Mouse (Mus musculus): ENCODE results near the gene Ttc16. TPM values are rescaled to one million over a fixed set of nuclear protein-coding genes. Genes with fewer than 3 reads are reported as not detected.

Ttc16 gene
- total RNA-seq, 1 experiment from 2014 or later: not detected

DNA sequence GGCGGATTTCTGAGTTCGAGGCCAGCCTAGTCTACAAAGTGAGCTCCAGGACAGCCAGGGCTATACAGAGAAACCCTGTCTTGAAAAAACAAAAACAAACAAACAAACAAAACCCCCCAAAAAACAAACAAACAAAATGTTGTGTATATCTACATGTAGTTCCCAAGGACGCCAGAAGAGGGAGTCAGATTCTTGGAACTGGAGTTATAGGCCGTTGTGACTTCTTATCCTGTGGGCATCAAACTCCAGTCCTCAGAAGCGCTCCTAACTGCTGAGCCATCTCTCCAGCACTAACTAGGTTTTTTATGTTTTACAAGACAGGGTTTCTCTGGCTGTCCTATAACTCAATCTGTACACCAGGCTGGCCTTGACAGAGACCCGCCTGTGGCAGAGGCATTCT is 11.7 kb upstream of the Ttc16 start:
- ATAC-seq (replicated peaks; ENCODE audit: insufficient number of reproducible peaks, low FRiP score, low TSS enrichment, poor library complexity, severe bottlenecking): no peak

DNA sequence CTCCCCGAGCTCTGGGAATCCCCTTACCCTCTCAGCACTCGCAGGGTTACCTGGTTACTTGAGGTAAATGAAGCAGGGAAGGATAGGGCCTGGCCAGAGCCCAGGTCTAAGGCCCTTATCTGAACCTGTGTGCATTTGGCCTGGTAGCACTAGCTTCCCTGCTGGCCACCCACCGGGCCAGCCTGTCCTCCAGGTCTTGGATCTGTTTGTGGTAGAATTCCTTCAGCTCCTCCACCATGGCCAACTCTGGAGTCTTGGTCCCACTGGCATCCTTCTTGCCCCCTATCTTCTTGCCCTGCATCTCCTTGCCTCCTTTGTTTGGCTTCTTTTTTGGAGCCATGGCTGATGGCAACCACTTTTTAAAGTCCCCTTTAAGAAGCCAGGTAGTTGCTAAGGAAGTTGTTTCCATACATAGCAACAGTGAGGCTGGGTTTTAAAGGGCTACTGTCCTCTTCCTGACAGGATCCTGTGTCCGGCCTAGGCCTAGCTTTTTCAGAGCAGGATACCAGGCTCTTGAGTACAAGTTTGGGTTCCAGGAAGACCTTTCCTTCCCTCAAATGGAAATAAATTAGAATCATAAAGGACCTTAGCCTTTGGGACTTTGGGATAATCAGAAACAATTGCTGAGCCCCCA is 8.7 kb upstream of the Ttc16 start, which contains the start of gene Cfap157:
Cfap157 (minus strand) TSS at position 381 of the 634 bp plus-strand sequence.
- ATAC-seq (replicated peaks; ENCODE audit: insufficient number of reproducible peaks, low FRiP score, low TSS enrichment, poor library complexity, severe bottlenecking): no peak

DNA sequence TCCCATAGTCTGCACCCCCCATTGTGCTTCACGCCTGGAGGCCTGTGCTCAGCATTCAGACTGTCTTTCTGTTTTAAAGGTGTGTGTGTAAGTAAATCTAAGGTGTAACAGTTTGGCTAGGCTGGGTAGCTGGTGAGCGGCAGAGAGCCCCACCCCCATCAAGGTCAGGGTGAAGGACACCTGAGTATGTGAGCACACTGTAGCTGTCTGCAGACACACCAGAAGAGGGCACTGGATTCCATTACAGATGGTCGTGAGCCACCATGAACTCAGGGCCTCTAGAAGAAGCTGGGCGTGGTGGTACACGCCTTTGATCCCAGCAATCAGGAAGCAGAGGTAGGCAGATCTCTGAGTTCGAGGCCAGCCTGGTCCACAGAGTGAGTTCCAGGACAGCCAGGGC is 6.3 kb upstream of the Ttc16 start:
- ATAC-seq (replicated peaks; ENCODE audit: insufficient number of reproducible peaks, low FRiP score, low TSS enrichment, poor library complexity, severe bottlenecking): no peak

DNA sequence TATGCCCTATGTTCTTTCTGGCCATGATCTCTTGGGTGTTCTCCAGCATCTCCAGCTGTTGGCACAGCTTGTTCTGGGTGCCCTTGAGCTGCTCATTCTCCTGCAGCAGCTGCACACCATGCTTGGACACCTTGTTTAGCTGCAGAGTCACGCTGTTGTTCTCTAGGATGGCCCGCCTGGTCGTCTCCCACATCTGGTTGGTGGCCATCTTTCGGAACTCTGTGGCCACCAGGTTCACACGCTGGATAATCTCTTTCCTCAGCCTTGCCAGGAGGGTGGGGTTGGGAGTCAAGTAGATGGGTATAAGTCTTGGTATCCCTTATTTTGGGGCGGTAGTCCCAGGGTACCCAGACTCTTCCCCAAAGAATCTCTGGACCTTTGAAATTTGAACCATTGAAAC is 4.3 kb upstream of the Ttc16 start:
- ATAC-seq (replicated peaks; ENCODE audit: insufficient number of reproducible peaks, low FRiP score, low TSS enrichment, poor library complexity, severe bottlenecking): no peak

DNA sequence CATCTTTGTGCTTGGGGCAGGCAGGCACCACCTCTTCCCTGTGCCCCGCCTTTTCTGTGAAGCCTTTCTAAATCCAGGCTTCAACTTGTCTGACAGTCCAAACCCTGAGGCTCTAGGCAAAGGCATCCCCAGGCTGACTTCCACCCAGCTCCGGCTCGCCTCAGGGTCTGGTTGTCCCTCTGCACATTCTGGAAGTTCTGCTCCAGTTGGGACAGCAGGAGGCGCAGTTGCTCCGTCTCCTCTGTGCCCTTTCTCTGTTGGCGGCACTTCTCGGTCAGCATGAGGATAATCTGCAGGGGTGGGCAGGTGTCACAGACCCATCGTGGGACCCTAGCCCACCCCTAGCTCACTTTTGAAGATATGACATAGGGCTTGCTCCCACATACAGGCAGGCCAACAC is 3.7 kb upstream of the Ttc16 start:
- no peak for ATAC-seq (replicated peaks; ENCODE audit: insufficient number of reproducible peaks, low FRiP score, low TSS enrichment, poor library complexity, severe bottlenecking)

DNA sequence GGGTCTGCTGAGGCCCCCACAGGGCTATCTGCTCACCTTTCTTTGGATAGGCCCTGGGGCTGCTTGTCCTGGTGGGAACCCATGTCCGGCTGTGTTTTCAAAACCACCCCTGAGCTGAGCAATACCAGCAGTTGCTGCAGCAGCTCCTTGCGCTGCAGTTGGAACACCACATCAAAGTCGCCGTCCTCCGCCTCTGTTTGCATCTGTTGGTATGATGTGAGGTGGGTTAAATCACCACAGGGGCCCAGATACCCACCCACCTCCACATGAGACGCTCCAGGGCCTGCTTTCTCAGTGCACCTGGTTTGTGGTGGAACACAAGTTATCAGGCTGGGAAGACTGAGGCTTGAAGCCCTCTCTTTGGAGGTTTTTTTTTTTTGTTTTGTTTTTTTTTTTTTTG is 2.6 kb upstream of the Ttc16 start:
- ATAC-seq (replicated peaks; ENCODE audit: insufficient number of reproducible peaks, low FRiP score, low TSS enrichment, poor library complexity, severe bottlenecking): no peak

DNA sequence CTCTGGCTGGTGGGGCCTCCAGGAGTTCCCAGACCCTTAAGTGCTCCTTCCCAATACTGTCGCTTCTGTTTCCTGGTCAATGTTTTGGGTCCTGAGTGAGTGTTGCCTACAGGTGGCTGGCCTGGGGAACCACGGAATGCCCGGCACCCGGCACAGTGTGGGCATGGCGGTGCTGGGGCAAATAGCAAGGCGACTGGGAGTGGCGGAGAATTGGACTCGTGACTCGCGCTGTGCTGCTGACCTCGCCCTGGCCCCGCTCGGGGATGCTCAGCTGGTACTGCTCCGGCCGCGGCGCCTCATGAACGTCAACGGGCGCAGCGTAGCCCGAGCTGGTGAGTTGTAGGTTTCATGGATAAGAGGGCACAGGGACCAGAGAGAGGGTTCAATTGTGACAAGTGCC is 759 bp upstream of the Ttc16 start:
- no peak for ATAC-seq (replicated peaks; ENCODE audit: insufficient number of reproducible peaks, low FRiP score, low TSS enrichment, poor library complexity, severe bottlenecking)

DNA sequence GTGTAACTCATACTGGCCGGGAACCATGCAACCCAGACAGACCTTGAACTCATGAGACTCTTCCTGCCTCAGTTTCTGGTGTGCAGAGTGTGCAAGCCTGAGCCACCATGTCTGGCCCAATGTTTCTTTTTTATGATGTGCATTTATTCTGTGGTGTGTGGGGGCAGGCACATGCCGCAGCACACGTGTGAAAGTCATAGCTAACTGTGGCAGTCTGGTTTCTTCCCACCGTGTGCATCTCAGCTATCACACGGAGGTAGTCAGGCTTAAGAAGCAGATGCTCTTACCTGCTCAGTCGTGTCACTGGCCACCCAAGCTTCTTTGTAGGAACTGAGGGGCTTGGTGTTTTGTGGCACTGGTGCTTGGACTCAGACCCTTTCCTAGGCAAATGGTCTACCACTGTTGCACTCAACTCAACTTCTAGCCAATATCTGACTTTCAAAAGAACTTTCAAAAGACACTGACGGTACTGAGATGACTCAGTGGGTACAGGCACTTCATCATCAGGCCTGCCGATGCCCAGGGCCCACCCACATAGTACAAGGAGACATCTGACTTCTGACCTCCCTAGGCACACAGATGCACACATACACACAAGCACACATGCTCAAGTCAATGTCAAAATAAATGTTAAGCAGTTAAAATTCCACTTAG is 2.7 kb downstream of the Ttc16 start:
- ATAC-seq (replicated peaks; ENCODE audit: insufficient number of reproducible peaks, low FRiP score, low TSS enrichment, poor library complexity, severe bottlenecking): no peak

DNA sequence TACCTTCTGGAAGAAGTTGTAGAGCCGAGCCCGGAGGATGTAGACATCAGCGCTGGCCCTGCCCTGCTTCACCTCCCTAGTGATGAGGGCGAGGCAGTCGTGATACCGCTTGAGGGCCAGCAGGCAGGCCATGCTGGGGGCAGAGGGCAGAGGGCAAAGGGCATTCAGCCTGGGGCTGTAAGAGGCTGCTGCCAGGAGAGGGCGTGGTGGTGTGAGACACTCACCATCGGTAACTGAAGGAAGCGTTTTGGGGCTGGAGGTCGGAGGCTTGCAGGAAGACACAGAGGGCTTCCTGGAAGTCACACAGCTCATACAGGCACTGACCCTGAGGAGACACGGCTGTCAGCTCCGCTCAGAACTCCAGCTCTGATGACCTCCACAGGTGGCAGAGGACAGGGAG is 3.5 kb downstream of the Ttc16 start:
- no peak for ATAC-seq (replicated peaks; ENCODE audit: insufficient number of reproducible peaks, low FRiP score, low TSS enrichment, poor library complexity, severe bottlenecking)

DNA sequence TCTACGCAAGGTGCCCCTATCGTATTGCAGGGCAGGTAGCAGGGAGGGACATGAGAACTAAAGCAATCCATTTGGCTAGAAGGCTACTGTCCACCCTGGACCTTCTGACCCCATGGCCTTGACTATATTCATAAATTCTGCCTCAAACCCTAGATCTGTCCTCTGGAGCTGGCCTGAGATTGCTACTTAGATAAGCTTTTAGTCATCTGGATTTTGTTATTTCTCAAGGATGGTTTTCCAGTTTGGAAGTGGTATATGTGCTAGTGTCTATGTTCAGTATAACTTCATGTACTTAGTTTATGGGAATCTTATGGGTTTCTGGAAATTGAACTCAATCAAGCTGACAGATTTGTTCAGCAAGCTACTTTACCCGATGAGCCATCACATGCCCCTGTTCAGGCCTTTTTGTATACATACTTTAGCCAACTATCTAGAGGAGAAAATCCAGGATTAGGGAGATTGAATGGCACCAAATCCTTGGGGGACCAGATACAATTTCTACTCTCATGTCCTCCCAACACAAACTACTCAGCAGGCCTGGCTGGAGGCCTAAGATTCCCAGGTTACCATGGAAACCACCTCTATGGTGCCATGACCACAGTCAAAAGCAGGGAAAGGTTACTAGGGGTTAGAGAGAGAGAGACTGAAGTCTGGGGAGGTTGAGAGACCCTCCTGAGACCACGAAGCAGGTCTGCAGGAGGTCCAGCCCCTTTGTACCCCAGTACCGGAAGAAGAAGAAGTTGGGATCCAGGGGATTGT is 5.9 kb downstream of the Ttc16 start:
- ATAC-seq (replicated peaks; ENCODE audit: insufficient number of reproducible peaks, low FRiP score, low TSS enrichment, poor library complexity, severe bottlenecking): no peak

DNA sequence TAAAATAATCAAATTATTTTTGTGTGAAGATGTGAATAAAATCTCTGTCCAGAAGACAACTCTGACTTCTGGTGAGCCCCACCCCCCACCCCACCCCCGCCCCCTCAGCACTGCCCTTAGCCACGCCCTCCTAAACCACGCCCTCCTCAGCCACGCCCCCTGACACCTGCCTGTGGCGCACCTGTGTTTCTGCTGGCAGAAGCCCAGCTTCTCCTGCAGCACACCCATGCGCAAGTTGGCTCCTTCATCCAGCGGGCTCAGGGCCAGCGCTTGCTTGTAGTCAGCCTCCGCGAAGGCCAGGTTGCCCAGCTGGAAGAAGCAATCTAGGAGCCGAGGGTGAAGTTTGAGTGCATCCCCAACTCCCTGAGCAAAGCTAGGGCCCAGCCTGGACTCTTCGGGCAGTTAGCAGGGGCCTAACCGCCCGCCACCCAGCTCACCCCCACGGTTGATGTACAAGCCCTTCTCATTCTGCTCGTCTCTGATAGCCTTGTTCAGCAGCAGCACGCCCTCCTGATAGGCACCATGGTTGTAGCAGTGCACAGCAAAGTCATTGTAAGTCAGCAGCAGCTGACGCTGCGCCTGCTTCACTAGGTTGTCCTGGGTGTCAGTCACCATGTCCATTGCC is 6.7 kb downstream of the Ttc16 start:
- ATAC-seq (replicated peaks; ENCODE audit: insufficient number of reproducible peaks, low FRiP score, low TSS enrichment, poor library complexity, severe bottlenecking): no peak

DNA sequence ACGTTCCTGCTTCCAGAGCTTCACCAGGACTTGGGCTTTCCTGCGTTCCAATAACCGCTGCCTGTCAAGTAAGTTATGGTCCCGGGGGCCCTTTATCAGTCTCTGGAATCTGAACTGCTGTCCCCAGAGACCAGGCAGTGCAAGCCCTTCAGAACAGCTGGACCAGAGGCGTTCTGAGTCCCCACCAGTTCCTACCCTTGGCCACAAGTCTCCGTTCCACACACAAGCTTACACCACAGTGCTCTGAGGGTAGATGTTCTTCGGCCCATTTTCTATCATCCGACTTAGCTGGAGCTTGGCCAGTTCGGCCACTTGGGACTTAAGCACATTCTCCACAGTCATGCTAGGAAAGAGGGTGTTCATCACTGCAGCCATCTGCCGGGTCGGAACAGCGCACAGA is 8.2 kb downstream of the Ttc16 start:
- ATAC-seq (replicated peaks; ENCODE audit: insufficient number of reproducible peaks, low FRiP score, low TSS enrichment, poor library complexity, severe bottlenecking): no peak

DNA sequence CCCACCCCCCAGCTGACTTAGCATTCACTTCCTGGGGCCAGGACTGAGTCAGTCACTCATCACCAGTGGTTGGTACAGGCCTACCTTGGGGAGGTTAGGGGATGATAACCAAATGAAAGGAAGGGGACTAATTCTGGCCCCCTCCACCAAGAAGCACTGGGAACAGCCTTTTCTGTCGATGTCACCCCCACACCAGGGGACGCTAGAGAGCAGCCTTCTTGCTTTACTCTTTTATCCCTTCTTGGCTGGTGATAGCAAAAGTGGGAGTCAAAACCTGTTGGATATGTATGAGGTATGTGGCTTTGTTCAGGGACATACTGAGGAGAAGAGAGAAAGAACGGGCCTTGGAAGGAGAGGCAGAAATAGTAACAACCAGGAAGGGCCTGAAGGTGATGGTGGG is 12.1 kb downstream of the Ttc16 start:
- ATAC-seq (replicated peaks; ENCODE audit: insufficient number of reproducible peaks, low FRiP score, low TSS enrichment, poor library complexity, severe bottlenecking): no peak

DNA sequence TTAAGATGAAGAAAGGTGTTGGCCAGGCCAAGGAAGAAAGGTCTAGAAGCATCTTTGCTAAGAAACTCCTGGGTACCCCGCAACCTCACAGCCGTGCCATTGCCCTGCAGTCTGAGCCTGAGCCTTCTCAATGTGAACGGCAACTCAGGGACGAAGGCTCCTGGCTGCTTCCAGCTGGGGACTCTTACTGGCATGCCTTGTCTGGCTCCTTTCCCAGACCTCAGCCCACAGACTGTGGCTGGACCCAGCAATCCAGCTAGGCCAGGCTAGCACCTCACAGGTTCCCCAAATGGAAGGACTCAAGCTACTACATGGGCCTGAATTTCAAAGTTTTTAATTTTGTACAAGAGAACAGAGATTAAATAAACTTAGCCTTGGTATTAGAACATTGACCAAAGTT is 13.6 kb downstream of the Ttc16 start:
- no peak for ATAC-seq (replicated peaks; ENCODE audit: insufficient number of reproducible peaks, low FRiP score, low TSS enrichment, poor library complexity, severe bottlenecking)

DNA sequence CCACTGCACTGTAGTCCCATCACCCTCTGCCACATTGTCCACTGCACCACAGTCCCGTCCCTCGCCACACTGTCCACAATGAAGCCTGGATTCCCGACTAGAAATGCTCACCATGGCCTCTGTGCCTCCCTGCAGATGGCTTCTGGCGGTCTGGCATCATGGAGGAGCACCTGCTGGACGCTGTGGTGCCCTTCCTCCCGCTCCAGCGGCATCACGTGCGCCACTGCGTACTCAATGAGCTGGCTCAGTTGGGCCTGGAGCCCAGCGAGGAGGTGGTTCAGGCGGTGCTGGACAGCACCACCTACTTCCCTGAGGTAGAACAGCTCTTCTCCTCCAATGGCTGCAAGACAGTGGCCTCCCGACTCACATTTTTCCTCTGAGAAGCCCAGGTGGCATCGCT is 14.1 kb downstream of the Ttc16 start:
- ATAC-seq (replicated peaks; ENCODE audit: insufficient number of reproducible peaks, low FRiP score, low TSS enrichment, poor library complexity, severe bottlenecking): no peak

DNA sequence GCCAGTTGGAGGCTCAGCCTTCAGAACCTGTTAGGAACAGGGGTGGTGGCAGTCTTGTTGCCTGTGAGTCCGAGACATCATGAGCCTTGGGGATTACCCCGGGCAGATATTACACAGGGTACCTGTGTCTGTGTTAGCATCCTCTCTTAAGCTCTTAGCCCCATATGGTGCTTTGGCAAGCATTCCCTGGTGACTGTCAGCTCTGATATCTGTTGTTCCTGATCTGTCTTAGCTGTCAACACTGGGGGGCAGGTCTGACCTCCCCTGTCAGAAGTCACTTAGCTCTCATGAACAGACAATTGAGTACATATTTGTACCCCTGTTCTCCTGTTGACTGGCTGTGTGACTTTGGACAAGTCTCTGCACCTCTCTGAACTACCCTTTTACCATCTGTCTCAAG is 16.4 kb downstream of the Ttc16 start:
- ATAC-seq (replicated peaks; ENCODE audit: insufficient number of reproducible peaks, low FRiP score, low TSS enrichment, poor library complexity, severe bottlenecking): no peak

DNA sequence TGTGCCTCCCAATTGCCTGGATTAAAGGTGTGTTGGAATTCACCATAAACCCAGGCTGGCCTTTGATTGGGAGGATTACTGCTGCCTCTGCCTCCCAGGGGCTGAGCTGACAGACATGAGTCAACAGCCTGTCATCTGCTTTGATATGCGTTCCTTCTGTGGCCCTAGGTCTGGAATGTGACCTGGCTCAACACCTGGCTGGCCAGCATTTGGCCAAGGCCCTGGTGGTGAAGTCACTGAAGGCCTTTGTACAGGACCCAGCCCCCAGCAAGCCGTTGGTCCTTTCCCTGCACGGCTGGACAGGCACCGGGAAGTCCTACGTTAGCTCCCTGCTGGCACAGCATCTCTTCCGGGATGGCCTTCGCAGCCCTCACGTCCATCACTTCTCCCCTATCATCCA is 16.9 kb downstream of the Ttc16 start:
- no peak for ATAC-seq (replicated peaks; ENCODE audit: insufficient number of reproducible peaks, low FRiP score, low TSS enrichment, poor library complexity, severe bottlenecking)

DNA sequence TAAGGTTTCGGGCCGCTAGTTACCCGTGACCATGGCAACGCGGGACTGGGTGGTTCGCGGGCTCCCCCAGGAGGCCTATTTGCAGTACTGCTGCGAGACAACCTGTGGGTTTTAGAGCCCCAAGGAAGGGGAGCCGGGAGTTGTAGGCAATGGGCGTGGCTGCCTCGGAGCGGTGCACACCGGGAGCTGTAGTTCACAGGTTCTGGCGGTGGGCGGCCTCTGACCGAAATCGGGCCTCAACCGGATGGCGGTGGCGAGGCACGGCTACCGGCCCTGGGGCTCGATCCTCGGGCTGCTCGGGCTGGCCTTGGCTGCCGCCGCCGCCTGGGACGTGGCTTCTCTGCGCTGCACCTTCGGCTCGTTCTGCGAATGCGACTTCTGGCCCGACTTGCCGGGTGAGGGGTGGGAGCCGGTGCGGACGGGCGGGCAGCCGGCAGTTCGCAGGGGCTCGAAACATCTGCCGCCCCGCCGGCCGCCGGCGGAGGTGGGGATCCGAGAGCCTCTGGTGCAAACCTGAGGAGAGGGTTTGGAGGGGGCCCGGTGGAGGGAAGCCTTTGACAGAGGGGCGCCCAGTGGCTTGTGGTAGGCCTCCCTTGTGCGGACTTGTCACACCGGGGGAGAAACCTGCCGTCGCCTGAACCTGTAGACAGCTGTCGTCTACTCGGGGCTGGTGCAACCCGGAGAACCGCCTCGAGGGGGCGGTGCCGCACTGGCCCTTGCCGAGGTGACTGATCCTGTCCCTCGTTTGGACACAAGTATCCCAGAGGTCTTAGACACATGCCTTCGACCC is 18.2 kb downstream of the Ttc16 start, which contains the start of gene Tor2a:
Tor2a (plus strand) TSS at position 179 of the 790 bp plus-strand sequence.
- peak; percentile 97 for ATAC-seq (replicated peaks; ENCODE audit: insufficient number of reproducible peaks, low FRiP score, low TSS enrichment, poor library complexity, severe bottlenecking)

DNA sequence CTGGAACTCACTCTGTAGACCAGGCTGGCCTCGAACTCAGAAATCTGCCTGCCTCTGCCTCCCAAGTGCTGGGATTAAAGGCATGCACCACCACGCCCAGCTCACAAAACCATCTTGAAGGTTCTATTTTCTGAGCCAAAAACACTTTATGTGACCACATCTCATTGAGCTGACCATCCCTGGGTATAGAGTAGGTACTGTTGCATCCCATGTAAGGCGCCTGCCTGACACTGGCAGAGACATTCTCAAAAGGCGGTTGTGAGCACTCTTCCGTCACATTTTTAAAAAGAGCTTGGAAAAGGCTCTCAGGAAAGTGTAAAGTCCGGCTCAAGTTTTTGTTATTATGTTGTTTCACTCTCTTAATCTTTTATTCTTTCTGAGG is 18.8 kb downstream of the Ttc16 start:
- no peak for ATAC-seq (replicated peaks; ENCODE audit: insufficient number of reproducible peaks, low FRiP score, low TSS enrichment, poor library complexity, severe bottlenecking)
